Mouse (Mus musculus): ENCODE data around the gene Psmb3. TPM values are rescaled to one million over a fixed set of nuclear protein-coding genes. Genes with fewer than 3 reads are reported as not detected.

The Psmb3 gene
- polyA plus RNA-seq, 1 experiment from 2014 or later, result 374 TPM

DNA sequence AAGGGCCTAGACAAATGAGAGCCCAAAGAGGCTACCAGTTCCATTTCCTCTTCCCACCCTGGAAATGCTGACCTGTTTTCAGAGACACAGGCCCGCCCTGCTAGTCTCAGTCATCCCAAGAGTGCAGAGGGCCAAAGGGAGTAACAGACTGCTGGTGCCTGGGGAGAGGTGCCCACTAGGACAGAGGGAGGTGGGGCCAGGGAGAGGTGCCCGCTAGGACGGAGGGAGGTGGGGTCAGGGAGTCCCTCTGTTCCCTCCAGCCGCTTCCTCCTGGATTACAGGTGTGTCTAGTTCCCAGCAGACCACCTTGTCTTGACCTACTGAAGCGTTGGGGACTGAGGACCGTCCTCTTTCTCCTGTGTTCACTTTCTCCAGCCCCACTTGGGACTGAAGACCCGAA, 18.4 kb upstream of the Psmb3 start:
- no peak for ATAC-seq (ENCODE audit: low read depth)
- Histone ChIP-seq H3K9ac (no peak overlapping the region), H3K27me3 (peaks cover 28% of the 10 kb centered on the region), H3K9me3 (replicated peaks) (no peaks in the 10 kb centered on the region), H3K27ac (no peak overlapping the region), H3K4me3 (replicated peaks) (no peak overlapping the region), H3K36me3 (0 out of 2 replicates have a peak, but pooled peaks cover 12% of the 10 kb centered on the region), H3K4me2 (no peak overlapping the region), H3K4me1 (replicated peaks) (peaks cover 25% of the 10 kb centered on the region)
- 39% methylated on average over 7 of the region's 7 CpGs for WGBS (ENCODE audit: insufficient replicate concordance)
- DNase-seq, result no peak

DNA sequence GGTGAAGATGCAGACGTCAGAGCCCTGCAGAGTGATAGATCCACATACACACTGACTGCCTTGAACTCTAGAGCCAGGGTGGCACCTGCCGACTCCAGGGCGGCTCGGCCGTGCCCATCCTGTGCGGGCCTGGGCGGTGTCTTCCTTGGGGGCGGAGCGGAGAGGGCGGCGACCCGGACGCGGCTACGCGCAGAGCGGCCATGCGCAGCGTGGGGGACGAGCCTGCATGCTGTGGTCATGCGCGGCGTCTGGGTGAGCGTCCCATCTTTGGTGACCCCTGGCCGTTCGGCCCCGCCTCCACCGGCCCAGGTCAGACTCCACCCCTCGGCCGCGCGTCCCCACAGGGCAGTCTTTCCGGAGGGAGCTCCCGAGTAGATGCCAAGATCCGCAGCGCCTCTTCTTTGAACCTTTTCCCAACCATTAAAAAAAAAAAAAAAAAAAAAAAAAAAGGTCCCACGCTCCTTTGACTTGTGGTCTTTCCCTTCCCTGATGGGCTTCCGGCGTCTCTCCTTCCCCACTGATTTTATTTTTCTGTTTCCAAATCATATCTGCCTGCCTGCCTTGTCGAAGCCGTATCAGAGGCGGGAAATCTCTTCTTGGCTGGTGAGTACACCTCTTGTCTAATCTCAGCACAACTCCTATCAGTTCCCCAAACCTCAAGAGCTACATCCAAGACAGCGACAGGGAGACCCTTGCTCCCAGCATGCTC, 17.4 kb upstream of the Psmb3 start, which contains the start of gene Cisd3:
Gene Cisd3, plus strand, starts transcription at position 214 of the 709 bp plus-strand sequence.
- peaks cover 25% of the 10 kb centered on the region for H3K4me1 ChIP-seq (replicated peaks)
- H3K4me2 ChIP-seq, result peak within 1 kb of the TSS; percentile 62
- H3K27me3 ChIP-seq, result peaks cover 28% of the 10 kb centered on the region
- no peak within 1 kb of the TSS; the same call in 1 of the 2 replicates for H3K27ac ChIP-seq
- H3K9ac ChIP-seq, result peak within 1 kb of the TSS; percentile 41; the same call in 1 of the 2 replicates
- under 1% methylated on average over 43 of the region's 43 CpGs for WGBS (ENCODE audit: insufficient replicate concordance)
- peak; percentile 74 for DNase-seq
- no peaks in the 10 kb centered on the region for H3K9me3 ChIP-seq (replicated peaks)
- peak within 1 kb of the TSS; percentile 40 for H3K4me3 ChIP-seq (replicated peaks)
- peaks cover 14% of the 10 kb centered on the region; the same call in 1 of the 2 replicates for H3K36me3 ChIP-seq
- peak; percentile 81 for ATAC-seq (ENCODE audit: low read depth)

- Histone ChIP-seq H3K36me3 (peaks cover 13% of the 10 kb centered on the region; the same call in 1 of the 2 replicates), H3K27me3 (peaks cover 28% of the 10 kb centered on the region), H3K9me3 (replicated peaks) (no peaks in the 10 kb centered on the region), H3K4me2 (peak overlapping the region; percentile 62), H3K4me1 (replicated peaks) (peaks cover 25% of the 10 kb centered on the region), H3K27ac (no peak overlapping the region), H3K9ac (peak overlapping the region; percentile 41; the same call in 1 of the 2 replicates), H3K4me3 (replicated peaks) (peak overlapping the region; percentile 40)
- ATAC-seq (ENCODE audit: low read depth) (no peak), DNase-seq (no peak)
- 68% methylated on average over 11 of the region's 11 CpGs for WGBS (ENCODE audit: insufficient replicate concordance)
Measured at GRCm38 (mm10) chr11:97686322-97686908, 16.8 kb upstream of the Psmb3 start.

GRCm38 (mm10) chr11:97687061-97687460, 16.1 kb upstream of the Psmb3 start:
- DNase-seq, result no peak
- 85% methylated on average over 3 of the region's 3 CpGs for WGBS (ENCODE audit: insufficient replicate concordance)
- Histone ChIP-seq H3K36me3 (peaks cover 9% of the 10 kb centered on the region; the same call in 1 of the 2 replicates), H3K4me2 (no peak overlapping the region), H3K27me3 (peaks cover 28% of the 10 kb centered on the region), H3K27ac (no peak overlapping the region), H3K4me1 (replicated peaks) (peaks cover 25% of the 10 kb centered on the region), H3K9me3 (replicated peaks) (no peaks in the 10 kb centered on the region), H3K9ac (no peak overlapping the region), H3K4me3 (replicated peaks) (no peak overlapping the region)
- ATAC-seq (ENCODE audit: low read depth), result no peak

DNA sequence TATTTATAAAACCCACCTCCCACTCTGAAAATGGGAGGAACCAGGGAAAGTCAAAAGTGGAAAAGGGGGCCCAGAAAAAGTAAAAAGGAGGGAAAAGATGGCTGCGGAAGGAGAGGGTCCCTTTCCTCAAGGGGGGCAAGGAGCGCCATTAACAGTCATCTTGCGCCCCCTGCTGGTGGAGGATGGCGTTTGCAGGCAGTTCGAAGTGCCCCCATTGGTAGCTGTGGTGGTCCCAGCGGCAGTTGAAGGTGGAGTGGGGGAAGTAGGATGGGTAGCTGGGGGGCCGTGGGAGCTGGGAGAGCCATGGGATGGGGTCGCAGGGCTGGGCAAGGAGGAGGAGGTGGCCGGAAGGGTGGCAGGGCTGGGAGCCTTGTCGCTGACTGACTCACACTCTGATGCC, 13.3 kb upstream of the Psmb3 start:
- H3K4me3 ChIP-seq (replicated peaks), result no peak overlapping the region
- H3K4me2 ChIP-seq, result no peak overlapping the region
- WGBS (ENCODE audit: insufficient replicate concordance), result 23% methylated on average over 10 of the region's 10 CpGs
- ATAC-seq (ENCODE audit: low read depth), result no peak
- H3K27ac ChIP-seq, result no peak overlapping the region
- peaks cover 21% of the 10 kb centered on the region for H3K27me3 ChIP-seq
- no peaks in the 10 kb centered on the region for H3K9me3 ChIP-seq (replicated peaks)
- peaks cover 10% of the 10 kb centered on the region; the same call in 1 of the 2 replicates for H3K36me3 ChIP-seq
- no peak overlapping the region for H3K9ac ChIP-seq
- no peak for DNase-seq
- peaks cover 25% of the 10 kb centered on the region for H3K4me1 ChIP-seq (replicated peaks)

- Histone ChIP-seq H3K9ac (no peak overlapping the region), H3K4me3 (replicated peaks) (no peak overlapping the region), H3K36me3 (peaks cover 10% of the 10 kb centered on the region; the same call in 1 of the 2 replicates), H3K27me3 (peaks cover 24% of the 10 kb centered on the region), H3K27ac (no peak overlapping the region), H3K9me3 (replicated peaks) (no peaks in the 10 kb centered on the region), H3K4me1 (replicated peaks) (peaks cover 40% of the 10 kb centered on the region), H3K4me2 (no peak overlapping the region)
- ATAC-seq (ENCODE audit: low read depth) (no peak), DNase-seq (no peak)
- WGBS (ENCODE audit: insufficient replicate concordance), result 78% methylated on average over 4 of the region's 4 CpGs
Measured at GRCm38 (mm10) chr11:97694435-97694834, 8.8 kb upstream of the Psmb3 start.

- no peak overlapping the region for H3K4me3 ChIP-seq (replicated peaks)
- no peak overlapping the region; the same call in 1 of the 2 replicates for H3K27ac ChIP-seq
- peaks cover 31% of the 10 kb centered on the region for H3K27me3 ChIP-seq
- no peaks in the 10 kb centered on the region for H3K9me3 ChIP-seq (replicated peaks)
- H3K4me1 ChIP-seq (replicated peaks), result peaks cover 45% of the 10 kb centered on the region
- ATAC-seq (ENCODE audit: low read depth) (no peak), DNase-seq (no peak)
- H3K36me3 ChIP-seq, result peaks cover 9% of the 10 kb centered on the region; the same call in 1 of the 2 replicates
- H3K9ac ChIP-seq, result no peak overlapping the region
- H3K4me2 ChIP-seq, result no peak overlapping the region
- 79% methylated on average over 17 of the region's 17 CpGs for WGBS (ENCODE audit: insufficient replicate concordance)
Measured at GRCm38 (mm10) chr11:97694921-97695711, 8.1 kb upstream of the Psmb3 start.

- no peak for DNase-seq
- 62% methylated on average over 9 of the region's 9 CpGs for WGBS (ENCODE audit: insufficient replicate concordance)
- Histone ChIP-seq H3K36me3 (0 out of 2 replicates have a peak, but pooled peaks cover 2% of the 10 kb centered on the region), H3K9ac (no peak overlapping the region), H3K27me3 (peaks cover 38% of the 10 kb centered on the region), H3K4me3 (replicated peaks) (no peak overlapping the region), H3K4me1 (replicated peaks) (peaks cover 53% of the 10 kb centered on the region), H3K27ac (no peak overlapping the region; the same call in 1 of the 2 replicates), H3K9me3 (replicated peaks) (no peaks in the 10 kb centered on the region), H3K4me2 (no peak overlapping the region)
- no peak for ATAC-seq (ENCODE audit: low read depth)
Measured at GRCm38 (mm10) chr11:97695712-97696401, 7.3 kb upstream of the Psmb3 start.

GRCm38 (mm10) chr11:97696669-97697068, 6.5 kb upstream of the Psmb3 start:
- Histone ChIP-seq H3K4me1 (replicated peaks) (peaks cover 61% of the 10 kb centered on the region), H3K27me3 (peaks cover 46% of the 10 kb centered on the region)
- 79% methylated on average over 8 of the region's 8 CpGs for WGBS (ENCODE audit: insufficient replicate concordance)

DNA sequence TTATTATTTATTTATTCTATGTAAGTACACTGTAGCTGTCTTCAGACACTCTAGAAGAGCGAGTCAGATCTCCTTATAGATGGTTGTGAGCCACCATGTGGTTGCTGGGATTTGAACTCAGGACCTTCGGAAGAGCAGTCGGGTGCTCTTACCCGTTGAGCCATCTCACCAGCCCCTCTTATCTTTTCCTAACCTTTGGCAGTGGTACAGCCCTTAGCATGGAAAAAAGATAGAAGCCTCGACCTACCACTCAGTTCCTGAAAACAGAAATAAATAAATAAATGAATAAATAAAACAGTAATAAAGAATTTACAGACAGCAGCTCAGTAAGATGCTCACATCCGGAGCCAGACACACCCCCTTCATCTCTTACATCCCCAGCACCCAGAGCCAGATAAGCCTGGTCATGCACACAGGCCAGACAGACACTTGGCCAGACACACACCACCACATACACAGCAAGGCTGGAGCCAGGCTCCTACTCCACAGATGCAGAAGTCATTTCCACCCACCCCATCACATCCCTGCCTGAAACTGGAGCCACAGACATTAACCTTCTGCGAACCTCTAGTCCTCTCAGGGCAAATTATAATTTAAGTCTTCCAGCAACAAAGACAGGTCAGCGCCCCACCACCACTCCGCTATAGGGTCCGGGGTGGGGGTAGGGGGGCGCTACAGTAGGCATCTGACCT, 5.9 kb upstream of the Psmb3 start:
- Histone ChIP-seq H3K36me3 (no peaks in the 10 kb centered on the region), H3K9me3 (replicated peaks) (no peaks in the 10 kb centered on the region), H3K27ac (no peak overlapping the region), H3K4me1 (replicated peaks) (peaks cover 67% of the 10 kb centered on the region), H3K4me3 (replicated peaks) (peak overlapping the region; percentile 66), H3K27me3 (peaks cover 53% of the 10 kb centered on the region), H3K9ac (no peak overlapping the region), H3K4me2 (peak overlapping the region; percentile 85)
- WGBS (ENCODE audit: insufficient replicate concordance), result 64% methylated on average over 11 of the region's 11 CpGs
- DNase-seq (no peak), ATAC-seq (ENCODE audit: low read depth) (no peak)

More at GRCm38 (mm10) chr11:97696669-97697068, 6.5 kb upstream of the Psmb3 start:
- H3K36me3 ChIP-seq, result 0 out of 2 replicates have a peak, but pooled peaks cover 2% of the 10 kb centered on the region
- ATAC-seq (ENCODE audit: low read depth) (no peak), DNase-seq (no peak)
- H3K4me3 ChIP-seq (replicated peaks), result no peak overlapping the region
- no peaks in the 10 kb centered on the region for H3K9me3 ChIP-seq (replicated peaks)
- no peak overlapping the region for H3K4me2 ChIP-seq
- H3K9ac ChIP-seq, result no peak overlapping the region
- no peak overlapping the region for H3K27ac ChIP-seq
